Mouse (Mus musculus) brain, embryonic 14.5 days (tissue): ENCODE results near the gene Thbs4. TPM values are rescaled to one million over a fixed set of nuclear protein-coding genes. Genes with fewer than 3 reads are reported as not detected.

Experiments
- DNase-seq: peaks from one replicate; pipeline ENCODE4 v3.0.0-alpha.2; 2011; ENCODE audit warnings: low read depth
- CTCF ChIP-seq: fragments of 200-500 bp; IDR thresholded peaks from 2 replicates; pipeline ENCODE4 v1.5.1; 2012; ENCODE audit warnings: inconsistent platforms, mild to moderate bottlenecking, moderate library complexity, borderline replicate concordance; ENCODE audit not compliant: insufficient read depth, insufficient read length; ENCODE audit errors: extremely low read depth
- POLR2A ChIP-seq: fragments of 200-500 bp; IDR thresholded peaks from 2 replicates; pipeline ENCODE4 v1.6.1; 2012; ENCODE audit warnings: mild to moderate bottlenecking, inconsistent platforms, borderline replicate concordance; ENCODE audit not compliant: poor library complexity, insufficient read depth, insufficient read length, severe bottlenecking; ENCODE audit errors: extremely low read depth
- polyA plus RNA-seq: library from polyadenylated mRNA; depleted of rRNA; stranded (reverse); fragments of >200 nt; gene quantifications from 2 replicates; pipeline ENCODE4 v1.2.3, GENCODE M21; 2012

Thbs4 gene
- polyA plus RNA-seq, 1 experiment = 2.2 TPM

- TF ChIP-seq POLR2A = no peak
- peak; percentile 92 for TF ChIP-seq CTCF
- peak; percentile 98 for DNase-seq
Measured at GRCm38 (mm10) chr13:92751726-92752565, 42.7 kb downstream of the Thbs4 start.

GRCm38 (mm10) chr13:92750976-92751518, 43.6 kb downstream of the Thbs4 start:
- peak; percentile 83 for TF ChIP-seq CTCF
- no peak for TF ChIP-seq POLR2A
- peak; percentile 93 for DNase-seq

- no peak for TF ChIP-seq CTCF
- no peak for TF ChIP-seq POLR2A
- no peak for DNase-seq
Measured at GRCm38 (mm10) chr13:92743337-92743736, 51.3 kb downstream of the Thbs4 start.

GRCm38 (mm10) chr13:92742886-92743285, 51.7 kb downstream of the Thbs4 start:
- no peak for TF ChIP-seq CTCF
- no peak for TF ChIP-seq POLR2A
- DNase-seq = no peak

- TF ChIP-seq CTCF = peak; percentile 72; the same call in 1 of the 2 replicates
- TF ChIP-seq POLR2A = no peak
- DNase-seq = peak; percentile 86
Measured at GRCm38 (mm10) chr13:92740671-92741270, 53.8 kb downstream of the Thbs4 start.

- no peak for TF ChIP-seq CTCF
- no peak for TF ChIP-seq POLR2A
- no peak for DNase-seq
Measured at GRCm38 (mm10) chr13:92739858-92740257, 54.8 kb downstream of the Thbs4 start.

GRCm38 (mm10) chr13:92738821-92739220, 55.8 kb downstream of the Thbs4 start:
- no peak for TF ChIP-seq CTCF
- TF ChIP-seq POLR2A = no peak
- DNase-seq = no peak

GRCm38 (mm10) chr13:92736516-92737300, 57.9 kb downstream of the Thbs4 start:
- TF ChIP-seq POLR2A (no peak), CTCF (no peak)

GRCm38 (mm10) chr13:92735693-92736092, 58.9 kb downstream of the Thbs4 start:
- DNase-seq = peak; percentile 74
- no peak for TF ChIP-seq CTCF
- no peak for TF ChIP-seq POLR2A

More at GRCm38 (mm10) chr13:92736516-92737300, 57.9 kb downstream of the Thbs4 start:
- peak; percentile 96 for DNase-seq

- no peak for TF ChIP-seq CTCF
- no peak for TF ChIP-seq POLR2A
- DNase-seq = peak; percentile 91
Measured at GRCm38 (mm10) chr13:92733741-92734140, 60.9 kb downstream of the Thbs4 start.

- peak; percentile 83 for DNase-seq
- TF ChIP-seq POLR2A = no peak
- peak; percentile 52 for TF ChIP-seq CTCF
Measured at GRCm38 (mm10) chr13:92733252-92733651, 61.4 kb downstream of the Thbs4 start.

- TF ChIP-seq CTCF (no peak), POLR2A (no peak)
- DNase-seq = no peak
Measured at GRCm38 (mm10) chr13:92732836-92733235, 61.8 kb downstream of the Thbs4 start.
